Mouse (Mus musculus) CH12.LX (cell line): Measurements from ENCODE around the gene Fbxl14. TPM values are rescaled to one million over a fixed set of nuclear protein-coding genes. Genes with fewer than 3 reads are reported as not detected.

Experiments used
- DNase-seq: peaks from one replicate; pipeline ENCODE4 v3.0.0-alpha.2; 2013; ENCODE audit errors: extremely low read depth
- H3K27ac ChIP-seq: 2 replicates; pipeline ENCODE4 v1.5.1; 2012; ENCODE audit warnings: low read depth, mild to moderate bottlenecking, control low read depth, moderate library complexity; ENCODE audit not compliant: insufficient read depth
- H3K27me3 ChIP-seq: replicated peaks from 2 replicates; pipeline ENCODE3; 2012; ENCODE audit warnings: inconsistent platforms
- H3K36me3 ChIP-seq, 2 experiments: replicated peaks in 1 of 2; 2 replicates each; pipeline versions ENCODE3 to v1.6.1; 2012; ENCODE audit warnings: inconsistent platforms in 1 of 2, low read length in 1 of 2, mild to moderate bottlenecking in 1 of 2, mixed read lengths in 1 of 2, moderate library complexity in 1 of 2; ENCODE audit not compliant: control insufficient read depth in 1 of 2, insufficient read depth in 1 of 2
- H3K4me1 ChIP-seq, 2 experiments: 2 replicates each; pipeline ENCODE4 v1.6.1; 2012; ENCODE audit warnings: inconsistent platforms in 1 of 2, moderate library complexity in 1 of 2; ENCODE audit not compliant: insufficient read depth in 2 of 2, control insufficient read depth in 1 of 2
- H3K4me2 ChIP-seq: 2 replicates; pipeline ENCODE4 v1.6.1; 2012; ENCODE audit warnings: low read depth, mild to moderate bottlenecking, control low read depth; ENCODE audit not compliant: poor library complexity, insufficient read depth, severe bottlenecking
- H3K4me3 ChIP-seq, 3 experiments: fragments of 150-350 bp in 1 of 3; sonication (generic) in 1 of 3; replicated peaks in 1 of 3; 2 replicates each; pipeline versions ENCODE3 to v1.5.1; 2011 to 2012; ENCODE audit warnings: low read depth in 2 of 3, low read length in 2 of 3, mild to moderate bottlenecking in 2 of 3, moderate library complexity in 2 of 3, control low read depth in 1 of 3, improper control_type of control experiment in 1 of 3, inconsistent platforms in 1 of 3, mixed read lengths in 1 of 3; ENCODE audit not compliant: poor library complexity in 1 of 3
- H3K79me2 ChIP-seq: replicated peaks from 2 replicates; pipeline ENCODE4 v1.6.1; 2012; ENCODE audit warnings: mild to moderate bottlenecking, moderate library complexity; ENCODE audit not compliant: control insufficient read depth, poor library complexity, insufficient read depth, severe bottlenecking; ENCODE audit errors: extremely low read depth
- H3K9ac ChIP-seq: 2 replicates; pipeline ENCODE4 v1.6.1; 2012; ENCODE audit warnings: low read depth, mild to moderate bottlenecking, control low read depth, moderate library complexity; ENCODE audit not compliant: insufficient read depth
- H3K9me3 ChIP-seq: replicated peaks from 2 replicates; pipeline ENCODE3; 2012; ENCODE audit warnings: low read length, inconsistent platforms, mixed read lengths
- CHD1 ChIP-seq: IDR thresholded peaks from 2 replicates; pipeline ENCODE4 v1.6.1; 2012; ENCODE audit warnings: low read depth, low read length, improper control_type of control experiment, inconsistent platforms
- CHD2 ChIP-seq: IDR thresholded peaks from 2 replicates; pipeline ENCODE4 v1.6.1; 2011; ENCODE audit warnings: low read length, improper control_type of control experiment
- CTCF ChIP-seq, 2 experiments: IDR thresholded peaks in 1 of 2; conservative IDR thresholded peaks in 1 of 2; 2 replicates each; pipeline ENCODE4 v1.5.1; 2011 to 2012; ENCODE audit warnings: low read depth in 2 of 2, low read length in 2 of 2, improper control_type of control experiment in 1 of 2, inconsistent platforms in 1 of 2, mild to moderate bottlenecking in 1 of 2, moderate library complexity in 1 of 2
- E2F4 ChIP-seq: IDR thresholded peaks from 2 replicates; pipeline ENCODE4 v1.6.1; 2011; ENCODE audit warnings: low read depth, low read length, improper control_type of control experiment; ENCODE audit not compliant: insufficient replicate concordance
- ELF1 ChIP-seq: IDR thresholded peaks from 2 replicates; pipeline ENCODE4 v1.6.1; 2014; ENCODE audit warnings: low read depth, mild to moderate bottlenecking, inconsistent platforms, low read length, improper control_type of control experiment
- JUND ChIP-seq: conservative IDR thresholded peaks from 2 replicates; pipeline ENCODE4 v1.6.1; 2011; ENCODE audit warnings: low read depth, low read length, improper control_type of control experiment
- MAX ChIP-seq: IDR thresholded peaks from 2 replicates; pipeline ENCODE4 v1.6.1; 2011; ENCODE audit warnings: low read length, improper control_type of control experiment
- NELFE ChIP-seq: IDR thresholded peaks from 2 replicates; pipeline ENCODE4 v1.6.1; 2011; ENCODE audit warnings: low read depth, low read length, improper control_type of control experiment
- NRF1 ChIP-seq: IDR thresholded peaks from 2 replicates; pipeline ENCODE4 v1.6.1; 2014; ENCODE audit warnings: low read depth, mild to moderate bottlenecking, inconsistent platforms, low read length, improper control_type of control experiment, moderate library complexity
- POLR2AphosphoS2 ChIP-seq: IDR thresholded peaks from 2 replicates; pipeline ENCODE4 v1.6.1; 2011; ENCODE audit warnings: low read depth, low read length, improper control_type of control experiment
- RAD21 ChIP-seq: IDR thresholded peaks from 2 replicates; pipeline ENCODE4 v1.6.1; 2011; ENCODE audit warnings: low read depth, mild to moderate bottlenecking, low read length, improper control_type of control experiment, moderate library complexity
- SIN3A ChIP-seq: IDR thresholded peaks from 2 replicates; pipeline ENCODE4 v1.6.1; 2012; ENCODE audit warnings: low read length, improper control_type of control experiment, inconsistent platforms
- SMC3 ChIP-seq: IDR thresholded peaks from 2 replicates; pipeline ENCODE4 v1.6.1; 2011; ENCODE audit warnings: low read depth, low read length, improper control_type of control experiment
- TBP ChIP-seq: conservative IDR thresholded peaks from 2 replicates; pipeline ENCODE4 v1.6.1; 2011; ENCODE audit warnings: low read depth, low read length, improper control_type of control experiment
- TCF12 ChIP-seq: IDR thresholded peaks from 2 replicates; pipeline ENCODE4 v1.6.1; 2014; ENCODE audit warnings: low read depth, mild to moderate bottlenecking, inconsistent platforms, low read length, improper control_type of control experiment
- UBTF ChIP-seq: IDR thresholded peaks from 2 replicates; pipeline ENCODE4 v1.6.1; 2012; ENCODE audit warnings: low read depth, mild to moderate bottlenecking, inconsistent platforms, low read length, improper control_type of control experiment, moderate library complexity
- dilution Hi-C: fragments of 300-500 bp; cut with MboI; formaldehyde crosslinking; loops from 2 replicates; pipeline ENCODE4 v1.14.3; 2020; ENCODE audit warnings: low sequenced_read_pairs; ENCODE audit not compliant: extremely low pct_unique_long_range_greater_than_20kb, extremely low pct_ligation_motif_present
- in situ Hi-C: fragments of 300-500 bp; cut with MboI; formaldehyde crosslinking; loops from 3 replicates; pipeline ENCODE4 v1.14.3; 2019; ENCODE audit warnings: low sequenced_read_pairs, low pct_ligation_motif_present, low pct_unique_long_range_greater_than_20kb, mixed read lengths
- polyA plus RNA-seq: library from polyadenylated mRNA; unstranded; fragments of >175 nt; gene quantifications from 2 replicates; pipeline ENCODE4 v1.2.1, GENCODE M21; 2012; ENCODE audit warnings: low read depth; ENCODE audit not compliant: insufficient read length
- total RNA-seq, 2 experiments: library from RNA; depleted of rRNA; stranded (reverse); fragments of 300-350 nt in 1 of 2; fragments of >200 nt in 1 of 2; gene quantifications; 2 replicates each; pipeline ENCODE4 v1.2.3; 2012 to 2014

Gene Fbxl14
- total and polyA plus RNA-seq, 3 experiments = 29.9 to 32.0 (median 30.3) TPM

GRCm38 (mm10) chr6:119466161-119466560, 13.3 kb upstream of the Fbxl14 start:
- H3K27me3 ChIP-seq = no peaks in the 10 kb centered on the region

DNA sequence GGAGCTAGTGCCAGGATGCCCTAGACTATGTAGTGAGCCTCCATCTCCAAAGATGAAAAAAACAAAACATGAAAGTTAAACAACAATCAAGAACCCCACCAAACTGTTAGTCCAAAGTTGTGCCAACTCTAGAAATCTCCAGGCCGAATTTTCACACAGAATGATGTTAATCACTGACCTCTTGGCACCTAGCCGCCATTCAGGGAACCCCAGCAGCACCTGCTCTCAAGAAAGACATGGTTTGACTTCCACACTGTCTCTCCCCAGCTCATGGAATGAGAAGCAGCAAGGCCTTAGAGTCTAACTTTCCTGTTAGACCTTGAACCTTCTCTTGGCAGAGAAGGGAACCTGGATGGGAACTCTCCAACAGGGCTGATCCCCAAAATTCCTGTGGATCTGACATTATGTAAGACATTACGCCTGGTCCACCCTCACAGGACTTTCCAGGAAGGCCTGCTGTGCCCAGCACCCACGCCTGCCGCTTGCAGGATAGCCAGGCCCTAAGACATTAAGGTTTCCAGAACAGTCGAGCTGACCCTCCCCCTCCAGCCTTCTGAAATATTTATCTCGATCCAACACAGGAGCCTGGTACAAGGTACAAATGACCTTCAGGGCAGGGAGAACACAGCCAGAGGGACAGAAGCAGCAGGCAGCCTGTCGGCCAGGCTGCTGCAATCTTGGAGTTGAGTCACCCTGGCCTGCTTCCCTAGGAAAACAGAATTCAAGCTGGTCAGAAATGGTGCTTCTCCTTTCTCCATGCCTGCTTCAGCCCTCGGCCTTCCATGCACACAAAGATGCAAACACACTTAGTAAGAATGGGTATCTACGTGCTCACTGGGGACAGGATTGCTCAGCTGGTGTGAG, 12.3 kb upstream of the Fbxl14 start:
- TF ChIP-seq POLR2AphosphoS2 = no peak
- no peaks in the 10 kb centered on the region for H3K36me3 ChIP-seq
- no peaks in the 10 kb centered on the region for H3K27me3 ChIP-seq
- H3K4me2 ChIP-seq = no peak overlapping the region
- H3K4me1 ChIP-seq = peaks cover 0 to 5% of the 10 kb centered on the region in 2 experiments; a peak in 1 of 4 replicates
- no peak overlapping the region for H3K9ac ChIP-seq
- H3K4me3 ChIP-seq = no peak overlapping the region
- dilution Hi-C loops (no loop called here), in situ Hi-C loops (no loop called here)
- H3K27ac ChIP-seq = no peak overlapping the region
- no peaks in the 10 kb centered on the region for H3K9me3 ChIP-seq
- DNase-seq = no peak
- H3K79me2 ChIP-seq = no peaks in the 10 kb centered on the region

More at GRCm38 (mm10) chr6:119466161-119466560, 13.3 kb upstream of the Fbxl14 start:
- H3K79me2 ChIP-seq = no peaks in the 10 kb centered on the region
- H3K4me1 ChIP-seq = no peaks in the 10 kb centered on the region
- no peak overlapping the region for H3K9ac ChIP-seq
- dilution Hi-C loops = no loop called here
- H3K4me2 ChIP-seq = no peak overlapping the region
- TF ChIP-seq CHD2 = no peak
- no peak for TF ChIP-seq CHD1
- TF ChIP-seq TCF12 = no peak
- TF ChIP-seq NRF1 = no peak
- no peak for TF ChIP-seq E2F4
- no peak for TF ChIP-seq SIN3A
- TF ChIP-seq MAX = no peak
- no peak for TF ChIP-seq UBTF
- TF ChIP-seq JUND = no peak
- no peak for DNase-seq
- no peaks in the 10 kb centered on the region for H3K9me3 ChIP-seq
- H3K4me3 ChIP-seq = no peak overlapping the region
- no peaks in the 10 kb centered on the region for H3K36me3 ChIP-seq
- H3K27ac ChIP-seq = no peak overlapping the region
- in situ Hi-C loops = no loop called here

DNA sequence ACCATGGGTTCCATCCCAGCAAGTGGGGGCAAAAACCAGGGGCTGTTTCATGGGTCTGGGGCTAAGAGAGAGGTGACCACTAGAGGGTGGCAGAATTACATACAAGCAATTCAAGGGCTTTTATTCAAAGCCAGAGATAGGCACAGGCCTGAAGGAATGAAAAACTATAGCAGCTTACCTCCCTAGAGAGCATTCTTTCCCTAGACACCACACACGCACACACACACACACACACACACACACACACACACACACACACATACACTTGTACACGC, 11.7 kb upstream of the Fbxl14 start:
- dilution Hi-C loops = no loop called here

More for the DNA sequence above, 11.7 kb upstream of the Fbxl14 start:
- H3K79me2 ChIP-seq = no peaks in the 10 kb centered on the region
- in situ Hi-C loops = no loop called here
- no peak overlapping the region for H3K4me2 ChIP-seq
- no peaks in the 10 kb centered on the region for H3K36me3 ChIP-seq
- peak; percentile 14 for DNase-seq
- TF ChIP-seq TBP = no peak
- TF ChIP-seq SMC3 = peak; percentile 40
- peak in 1 of 2 experiments; percentile 62; a peak in 2 of 4 replicates for TF ChIP-seq CTCF (conservative IDR thresholded peaks at IDR 0.05 in 1 of 2, IDR thresholded peaks at IDR 0.05 in 1 of 2; ENCODE audit: low read depth in 2 of 2, low read length in 2 of 2)
- no peak for TF ChIP-seq ELF1
- no peak for TF ChIP-seq NELFE
- peak; percentile 65 for TF ChIP-seq RAD21
- H3K4me1 ChIP-seq = peaks cover 4 to 11% of the 10 kb centered on the region in 2 experiments; a peak in 3 of 4 replicates
- no peak overlapping the region for H3K27ac ChIP-seq
- H3K4me3 ChIP-seq = no peak overlapping the region
- H3K27me3 ChIP-seq = no peaks in the 10 kb centered on the region
- no peaks in the 10 kb centered on the region for H3K9me3 ChIP-seq
- H3K9ac ChIP-seq = no peak overlapping the region
